Mouse (Mus musculus) MEL (cell line): ENCODE data around the gene Osbp2.

ENCODE experiments used
- CTCF ChIP-seq, 3 experiments: IDR thresholded peaks in 2 of 3; conservative IDR thresholded peaks in 1 of 3; 2 replicates each; pipeline ENCODE4 v1.5.1; 2011 to 2012; ENCODE audit warnings: low read length in 3 of 3, low read depth in 2 of 3, mild to moderate bottlenecking in 2 of 3, improper control_type of control experiment in 1 of 3, inconsistent platforms in 1 of 3, mixed read lengths in 1 of 3, moderate library complexity in 1 of 3; ENCODE audit not compliant: control insufficient read depth in 1 of 3, insufficient read depth in 1 of 3, poor library complexity in 1 of 3, severe bottlenecking in 1 of 3
- EP300 ChIP-seq, 2 experiments: IDR thresholded peaks; 2 replicates each; pipeline ENCODE4 v1.6.1; 2011; ENCODE audit warnings: improper control_type of control experiment in 2 of 2, low read length in 2 of 2, low read depth in 1 of 2, mild to moderate bottlenecking in 1 of 2
- ETS1 ChIP-seq: IDR thresholded peaks from 2 replicates; pipeline ENCODE4 v1.6.1; 2012; ENCODE audit warnings: low read depth, mild to moderate bottlenecking, inconsistent platforms, low read length, improper control_type of control experiment, moderate library complexity
- NELFE ChIP-seq: IDR thresholded peaks from 2 replicates; pipeline ENCODE4 v1.6.1; 2011; ENCODE audit warnings: low read depth, low read length, improper control_type of control experiment
- POLR2A ChIP-seq, 2 experiments: IDR thresholded peaks; 2 replicates each; pipeline ENCODE4 v1.6.1; 2011 to 2012; ENCODE audit warnings: low read length in 2 of 2, mild to moderate bottlenecking in 2 of 2, control low read depth in 1 of 2, improper control_type of control experiment in 1 of 2, low read depth in 1 of 2, moderate library complexity in 1 of 2; ENCODE audit not compliant: control insufficient read depth in 1 of 2, insufficient read depth in 1 of 2, poor library complexity in 1 of 2
- POLR2AphosphoS2 ChIP-seq: IDR thresholded peaks from 2 replicates; pipeline ENCODE4 v1.6.1; 2011; ENCODE audit warnings: low read length, improper control_type of control experiment
- SIN3A ChIP-seq: IDR thresholded peaks from 2 replicates; pipeline ENCODE4 v1.6.1; 2012; ENCODE audit warnings: low read length, improper control_type of control experiment, inconsistent platforms
- USF1 ChIP-seq: IDR thresholded peaks from 2 replicates; pipeline ENCODE4 v1.6.1; 2014; ENCODE audit warnings: low read depth, mild to moderate bottlenecking, inconsistent platforms, low read length, improper control_type of control experiment, moderate library complexity

DNA sequence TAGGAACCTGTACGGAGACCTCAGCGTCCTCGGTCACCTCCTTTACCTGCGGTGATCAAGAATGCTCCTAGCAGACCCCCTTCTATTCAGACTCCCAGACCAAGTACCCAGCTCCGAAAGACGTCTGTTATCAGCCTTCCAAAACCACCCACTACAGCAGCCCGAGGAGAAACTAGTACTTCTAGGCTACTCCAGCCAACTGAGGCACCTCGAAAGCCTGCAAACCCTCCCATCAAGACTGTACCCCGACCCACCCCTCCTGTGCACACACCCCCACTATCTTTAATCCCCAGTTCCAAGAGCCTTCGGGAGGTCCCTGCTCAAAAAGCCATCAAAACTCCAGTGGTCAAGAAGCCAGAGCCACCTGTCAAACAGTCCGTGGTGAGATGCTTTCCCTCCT lies 180.0 kb downstream of the Osbp2 start:
- no peak for TF ChIP-seq SIN3A
- TF ChIP-seq USF1 = no peak
- no peak for TF ChIP-seq CTCF (IDR thresholded peaks at IDR 0.05 in 2 of 3, conservative IDR thresholded peaks at IDR 0.05 in 1 of 3; ENCODE audit: control insufficient read depth in 1 of 3, insufficient read depth in 1 of 3, low read depth in 2 of 3, low read length in 3 of 3, poor library complexity in 1 of 3, severe bottlenecking in 1 of 3)
- TF ChIP-seq EP300 (IDR thresholded peaks at IDR 0.05; ENCODE audit: low read depth in 1 of 2, low read length in 2 of 2) = no peak
- TF ChIP-seq POLR2A (IDR thresholded peaks at IDR 0.05; ENCODE audit: control insufficient read depth in 1 of 2, insufficient read depth in 1 of 2, low read depth in 1 of 2, low read length in 2 of 2, poor library complexity in 1 of 2) = no peak
- no peak for TF ChIP-seq POLR2AphosphoS2
- TF ChIP-seq ETS1 = no peak
- no peak for TF ChIP-seq NELFE
